Mouse (Mus musculus): ENCODE measurements at regions not wholly inside any gene's neighbourhood (a gene's known extent, or its start where the extent isn't known, plus 50 kb on each side); places are given as distances from the start of the nearest gene placed in this dataset.
A peak's percentile ranks its signal among the peaks of the same experiment; 100 is the strongest.

DNA sequence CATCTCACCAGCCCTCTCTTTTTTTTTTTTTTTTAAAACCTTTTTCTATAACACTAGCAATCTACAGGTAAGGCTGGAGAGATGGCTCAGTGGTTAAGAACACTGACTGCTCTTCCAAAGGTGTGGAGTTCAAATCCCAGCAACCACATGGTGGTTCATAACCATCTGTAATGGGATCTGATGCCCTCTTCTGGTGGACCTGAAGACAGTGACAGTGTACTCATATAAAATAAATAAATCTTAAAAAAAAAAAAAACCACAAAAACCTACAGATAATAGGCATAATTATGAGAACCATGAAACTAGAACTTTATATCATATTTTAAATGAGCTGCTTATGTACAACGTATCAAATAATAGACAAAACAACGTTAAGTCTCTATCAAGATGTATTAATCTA lies 102.8 kb upstream of the Zfp217 start:
- Histone ChIP-seq H3K79me2 (replicated peaks; ENCODE audit: control insufficient read depth, extremely low read depth, insufficient read depth, poor library complexity, severe bottlenecking) (no peaks in the 10 kb centered on the region), H3K9me3 (replicated peaks; ENCODE audit: low read length) (no peaks in the 10 kb centered on the region), H3K4me1 (ENCODE audit: control insufficient read depth in 1 of 2, insufficient read depth in 2 of 2) (peaks cover 16 to 57% of the 10 kb centered on the region in 2 experiments), H3K9ac (ENCODE audit: insufficient read depth, low read depth) (no peak overlapping the region), H3K27me3 (replicated peaks) (no peaks in the 10 kb centered on the region), H3K27ac (ENCODE audit: insufficient read depth, low read depth) (no peak overlapping the region), H3K4me2 (ENCODE audit: insufficient read depth, low read depth, poor library complexity, severe bottlenecking) (no peak overlapping the region), H3K36me3 (replicated peaks in 1 of 2; ENCODE audit: control insufficient read depth in 1 of 2, insufficient read depth in 1 of 2, low read length in 1 of 2) (no peaks in the 10 kb centered on the region), H3K4me3 (replicated peaks in 1 of 3; ENCODE audit: low read depth in 2 of 3, low read length in 2 of 3, poor library complexity in 1 of 3) (no peak overlapping the region)
- in situ Hi-C loops (cut with MboI; ENCODE audit: low pct_ligation_motif_present, low pct_unique_long_range_greater_than_20kb, low sequenced_read_pairs), result loop anchor here (5.0 to 25.0 kb wide), 2 partner anchors 92 to 262 kb away; no protein-coding TSS in a partner anchor
- TF ChIP-seq TBP (conservative IDR thresholded peaks at IDR 0.05; ENCODE audit: low read depth, low read length) (no peak), CTCF (conservative IDR thresholded peaks at IDR 0.05 in 1 of 2, IDR thresholded peaks at IDR 0.05 in 1 of 2; ENCODE audit: low read depth in 2 of 2, low read length in 2 of 2) (peak in 1 of 2 experiments; percentile 39; a peak in 2 of 4 replicates), MYC (IDR thresholded peaks at IDR 0.05; ENCODE audit: low read depth, low read length) (0 out of 2 replicates have a peak, but pooled peaks have one; percentile 19), JUN (IDR thresholded peaks at IDR 0.05; ENCODE audit: insufficient read depth, low read depth, low read length) (no peak), SMC3 (IDR thresholded peaks at IDR 0.05; ENCODE audit: low read depth, low read length) (peak; percentile 25), BHLHE40 (IDR thresholded peaks at IDR 0.05; ENCODE audit: low read depth, low read length) (no peak), ZC3H11A (IDR thresholded peaks at IDR 0.05; ENCODE audit: low read depth, low read length) (no peak), POLR2AphosphoS2 (IDR thresholded peaks at IDR 0.05; ENCODE audit: low read depth, low read length) (no peak)
- dilution Hi-C loops (cut with MboI; ENCODE audit: extremely low pct_ligation_motif_present, extremely low pct_unique_long_range_greater_than_20kb, low sequenced_read_pairs), result no loop called here
- no peak for DNase-seq (ENCODE audit: extremely low read depth)

DNA sequence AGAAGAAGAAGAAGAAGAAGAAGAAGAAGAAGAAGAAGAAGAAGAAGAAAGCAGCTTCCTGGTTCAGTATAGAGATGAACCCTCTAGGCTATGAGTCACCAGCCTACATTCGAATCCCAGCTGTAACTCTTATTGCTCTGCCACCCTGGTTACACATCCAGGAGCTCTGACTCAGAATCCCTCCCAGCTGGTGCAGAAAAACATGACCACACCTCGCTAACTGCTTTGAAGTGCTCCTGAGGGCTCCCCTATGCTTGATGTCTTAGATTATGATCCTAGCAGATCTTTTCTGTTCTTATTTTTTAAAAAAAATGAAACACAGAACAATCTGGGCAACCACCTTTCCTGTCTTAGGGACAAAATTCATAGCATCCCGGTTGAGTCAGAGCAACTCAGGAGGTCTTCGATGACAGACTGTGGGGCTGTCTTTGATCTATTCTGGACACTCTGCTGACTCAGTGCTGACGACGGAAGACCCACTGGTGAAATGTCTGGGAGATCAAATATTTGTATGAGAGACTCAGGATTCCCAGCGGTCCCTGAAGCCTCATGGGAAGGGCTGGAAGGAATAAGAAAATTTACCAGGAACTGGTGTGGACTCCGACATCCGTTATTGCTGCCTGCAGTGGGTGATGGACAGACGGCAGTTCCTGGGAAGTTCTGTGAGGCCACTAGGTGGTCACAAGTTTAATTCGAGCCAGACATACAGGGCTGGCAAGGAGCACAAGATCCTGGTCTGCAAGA lies 100.0 kb upstream of the Zfp217 start:
- peak; percentile 29 for DNase-seq (ENCODE audit: extremely low read depth)

DNA sequence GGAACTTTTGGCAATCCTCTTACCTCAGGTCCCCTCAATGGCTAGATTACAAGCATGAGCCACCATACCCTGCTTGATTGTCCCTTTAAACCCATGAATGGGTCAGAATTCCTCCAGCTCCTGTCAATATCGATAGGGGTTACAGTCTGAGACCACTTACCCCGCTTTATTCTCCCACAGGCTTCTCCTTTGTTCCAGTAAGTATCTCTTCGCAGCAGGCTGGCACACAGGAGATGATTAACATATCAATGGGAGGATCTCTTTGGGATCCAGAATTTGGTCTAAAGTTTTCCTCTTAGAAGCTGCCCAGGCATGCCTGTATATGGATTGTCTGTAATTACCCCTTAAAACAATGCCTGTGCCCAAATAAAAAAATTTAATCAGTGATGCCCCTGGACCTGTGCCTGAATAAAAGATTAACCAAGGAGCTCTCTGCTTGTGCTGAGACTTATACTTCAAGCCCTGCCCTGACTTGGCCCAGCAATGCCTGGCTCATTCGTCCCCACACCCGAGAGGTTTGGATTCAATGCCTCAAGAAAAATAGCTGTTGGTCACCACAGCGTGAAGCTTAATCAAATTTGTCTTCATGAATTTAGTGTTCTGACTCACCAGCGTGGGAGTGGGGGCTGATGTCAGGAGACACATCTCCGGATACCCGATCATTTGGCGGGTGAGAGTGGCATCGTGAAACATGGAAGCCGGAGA lies 97.9 kb upstream of the Zfp217 start:
- H3K9ac ChIP-seq (ENCODE audit: insufficient read depth, low read depth), result no peak overlapping the region
- peaks cover 4% of the 10 kb centered on the region for H3K9me3 ChIP-seq (replicated peaks; ENCODE audit: low read length)
- H3K4me3 ChIP-seq (replicated peaks in 1 of 3; ENCODE audit: low read depth in 2 of 3, low read length in 2 of 3, poor library complexity in 1 of 3), result no peak overlapping the region
- dilution Hi-C loops (cut with MboI; ENCODE audit: extremely low pct_ligation_motif_present, extremely low pct_unique_long_range_greater_than_20kb, low sequenced_read_pairs) (no loop called here), in situ Hi-C loops (cut with MboI; ENCODE audit: low pct_ligation_motif_present, low pct_unique_long_range_greater_than_20kb, low sequenced_read_pairs) (loop anchor here (10.0 kb wide), 1 partner anchor 131 kb away; no protein-coding TSS in a partner anchor)
- peak; percentile 23 for DNase-seq (ENCODE audit: extremely low read depth)
- no peak overlapping the region for H3K27ac ChIP-seq (ENCODE audit: insufficient read depth, low read depth)
- no peaks in the 10 kb centered on the region for H3K27me3 ChIP-seq (replicated peaks)
- TF ChIP-seq ZKSCAN1 (IDR thresholded peaks at IDR 0.05; ENCODE audit: borderline replicate concordance, low read depth, low read length) (no peak), RCOR1 (conservative IDR thresholded peaks at IDR 0.05; ENCODE audit: low read depth, low read length) (no peak), RAD21 (IDR thresholded peaks at IDR 0.05; ENCODE audit: low read depth, low read length) (no peak), MAX (IDR thresholded peaks at IDR 0.05; ENCODE audit: low read length) (no peak), MAZ (IDR thresholded peaks at IDR 0.05; ENCODE audit: low read depth, low read length) (no peak), E2F4 (IDR thresholded peaks at IDR 0.05; ENCODE audit: insufficient replicate concordance, low read depth, low read length) (no peak), EP300 (IDR thresholded peaks at IDR 0.05; ENCODE audit: low read length) (no peak), HCFC1 (IDR thresholded peaks at IDR 0.05; ENCODE audit: low read depth, low read length) (no peak), NRF1 (IDR thresholded peaks at IDR 0.05; ENCODE audit: low read depth, low read length) (no peak)
- H3K36me3 ChIP-seq (replicated peaks in 1 of 2; ENCODE audit: control insufficient read depth in 1 of 2, insufficient read depth in 1 of 2, low read length in 1 of 2), result no peaks in the 10 kb centered on the region
- no peaks in the 10 kb centered on the region for H3K79me2 ChIP-seq (replicated peaks; ENCODE audit: control insufficient read depth, extremely low read depth, insufficient read depth, poor library complexity, severe bottlenecking)
- H3K4me2 ChIP-seq (ENCODE audit: insufficient read depth, low read depth, poor library complexity, severe bottlenecking), result no peak overlapping the region
- H3K4me1 ChIP-seq (ENCODE audit: control insufficient read depth in 1 of 2, insufficient read depth in 2 of 2), result peaks cover 2 to 27% of the 10 kb centered on the region in 2 experiments; a peak in 2 of 4 replicates

More for the DNA sequence above, 100.0 kb upstream of the Zfp217 start:
- in situ Hi-C loops (cut with MboI; ENCODE audit: low pct_ligation_motif_present, low pct_unique_long_range_greater_than_20kb, low sequenced_read_pairs), result loop anchor here (10.0 kb wide), 1 partner anchor 133 kb away; no protein-coding TSS in a partner anchor
- H3K4me2 ChIP-seq (ENCODE audit: insufficient read depth, low read depth, poor library complexity, severe bottlenecking), result no peak overlapping the region; the same call in 1 of the 2 replicates
- H3K79me2 ChIP-seq (replicated peaks; ENCODE audit: control insufficient read depth, extremely low read depth, insufficient read depth, poor library complexity, severe bottlenecking), result no peaks in the 10 kb centered on the region
- H3K4me3 ChIP-seq (replicated peaks in 1 of 3; ENCODE audit: low read depth in 2 of 3, low read length in 2 of 3, poor library complexity in 1 of 3), result no peak overlapping the region
- peak; percentile 50 for TF ChIP-seq ETS1 (conservative IDR thresholded peaks at IDR 0.05; ENCODE audit: low read depth, low read length)
- TF ChIP-seq POLR2A (IDR thresholded peaks at IDR 0.05; ENCODE audit: low read depth, low read length), result no peak
- no peaks in the 10 kb centered on the region for H3K9me3 ChIP-seq (replicated peaks; ENCODE audit: low read length)
- H3K27me3 ChIP-seq (replicated peaks), result no peaks in the 10 kb centered on the region
- H3K36me3 ChIP-seq (replicated peaks in 1 of 2; ENCODE audit: control insufficient read depth in 1 of 2, insufficient read depth in 1 of 2, low read length in 1 of 2), result no peaks in the 10 kb centered on the region
- H3K27ac ChIP-seq (ENCODE audit: insufficient read depth, low read depth), result no peak overlapping the region
- H3K9ac ChIP-seq (ENCODE audit: insufficient read depth, low read depth), result no peak overlapping the region
- H3K4me1 ChIP-seq (ENCODE audit: control insufficient read depth in 1 of 2, insufficient read depth in 2 of 2), result peaks cover 2 to 43% of the 10 kb centered on the region in 2 experiments; a peak in 3 of 4 replicates
- dilution Hi-C loops (cut with MboI; ENCODE audit: extremely low pct_ligation_motif_present, extremely low pct_unique_long_range_greater_than_20kb, low sequenced_read_pairs), result no loop called here
